Mouse (Mus musculus) stomach, postnatal 0 days (tissue): ENCODE results near the gene Xrcc5.

Source experiments
- CTCF ChIP-seq: IDR thresholded peaks from 2 replicates; pipeline ENCODE4 v1.5.1; 2016; ENCODE audit warnings: antibody characterized with exemption, low read depth, mild to moderate bottlenecking, moderate library complexity
- EP300 ChIP-seq: optimal IDR thresholded peaks from 2 replicates; pipeline ENCODE3; 2016; ENCODE audit warnings: antibody characterized with exemption

DNA sequence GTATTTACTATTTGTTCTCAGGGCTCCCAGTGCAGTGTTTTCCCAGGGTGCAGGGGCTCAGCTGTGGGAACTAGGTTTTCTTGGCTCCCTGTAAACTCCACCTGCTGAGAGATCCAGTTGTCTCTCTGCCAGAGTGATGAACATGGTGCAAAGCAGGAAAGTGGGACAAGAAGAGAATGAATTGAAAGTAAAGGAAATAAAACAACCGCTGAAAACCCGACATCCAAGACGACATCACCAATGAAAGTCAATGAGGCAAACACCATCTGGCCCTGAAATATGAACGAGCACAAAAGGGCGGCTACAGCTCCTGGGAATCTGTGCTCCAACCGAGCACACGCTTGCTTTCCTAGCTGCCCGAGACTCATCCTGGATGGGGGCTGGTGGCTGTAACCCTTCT is 106.9 kb downstream of the Xrcc5 start:
- TF ChIP-seq CTCF: no peak
- TF ChIP-seq EP300: no peak
